Mouse (Mus musculus): Measurements from ENCODE around the gene Phf1.
"Not testable (repeated sequence)": the region's sequence is repeated elsewhere in the genome, so short reads cannot be mapped to it uniquely, and the experiment has no call there.

The Phf1 gene

GRCm38 (mm10) chr17:26951406-26951805 lies 18.6 kb downstream of the Phf1 start:
- peak in 1 of 2 experiments; percentile 60 for DNase-seq

DNA sequence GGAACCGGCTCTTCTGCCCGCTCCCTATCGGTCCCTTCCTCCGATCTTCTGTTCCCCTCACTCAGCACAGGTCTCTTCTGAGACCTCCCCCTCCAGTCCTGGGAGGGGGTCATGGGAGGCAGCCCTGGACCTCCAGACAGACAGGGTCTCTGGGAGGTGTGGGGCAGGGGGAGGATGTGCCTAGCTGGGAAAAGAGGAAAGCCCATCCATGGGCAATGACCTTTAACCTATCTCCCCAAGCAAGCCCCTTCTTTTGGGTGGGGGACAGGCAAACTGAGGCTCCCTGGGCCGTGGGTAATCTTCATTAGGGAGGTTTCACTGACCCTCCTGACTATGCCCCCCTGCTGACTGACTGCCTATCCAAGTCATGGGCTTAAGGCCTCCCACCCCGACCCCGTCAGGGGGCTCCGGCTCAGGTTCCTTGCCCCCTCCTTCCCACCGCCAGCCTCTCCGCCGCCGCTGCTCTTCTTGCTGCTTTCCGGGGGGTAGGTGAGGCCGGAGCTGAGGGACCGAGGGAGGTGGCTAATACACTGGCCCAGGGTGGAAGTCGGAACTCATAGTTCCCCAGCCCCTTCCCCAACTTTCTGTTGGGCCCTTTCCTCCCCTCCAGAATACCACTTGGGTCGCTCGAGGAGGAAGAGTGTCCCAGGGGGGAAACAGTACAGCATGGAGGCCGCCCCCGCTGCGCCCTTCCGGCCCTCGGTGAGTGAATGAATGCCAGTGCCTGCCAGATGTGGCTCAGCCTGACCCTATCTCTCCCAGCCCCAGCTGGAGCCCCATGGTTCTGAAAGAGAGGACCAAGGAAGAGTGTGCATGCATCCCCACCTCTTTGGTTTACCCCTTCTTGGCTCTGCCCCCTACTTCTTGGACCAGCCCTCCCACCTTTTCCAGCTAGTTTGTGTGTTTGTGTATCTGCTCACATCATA lies 19.4 kb downstream of the Phf1 start:
- no peak for DNase-seq

GRCm38 (mm10) chr17:26953201-26953600 lies 20.3 kb downstream of the Phf1 start:
- DNase-seq = no peak

GRCm38 (mm10) chr17:26953726-26954125 lies 20.9 kb downstream of the Phf1 start:
- no peak for DNase-seq

DNA sequence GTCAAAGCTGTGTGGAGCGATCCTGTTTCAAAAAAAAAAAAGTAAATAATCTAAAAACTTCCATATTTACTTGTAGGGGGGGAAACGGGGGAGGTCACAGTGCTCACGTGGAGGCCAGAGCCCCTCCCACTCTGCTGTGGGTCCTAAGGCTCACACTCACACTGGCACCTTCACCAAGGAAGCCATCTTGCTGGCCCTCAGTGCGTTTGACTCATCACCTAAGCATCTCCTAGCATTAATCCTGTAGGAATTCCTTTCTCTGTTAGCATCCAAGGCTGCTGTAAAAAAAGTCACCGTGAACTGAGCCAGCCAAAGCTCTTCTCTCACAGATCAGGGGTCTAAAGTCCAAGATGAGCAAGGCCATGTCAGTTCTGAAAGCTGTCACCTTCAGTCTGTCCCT lies 23.5 kb downstream of the Phf1 start:
- no peak for DNase-seq

DNA sequence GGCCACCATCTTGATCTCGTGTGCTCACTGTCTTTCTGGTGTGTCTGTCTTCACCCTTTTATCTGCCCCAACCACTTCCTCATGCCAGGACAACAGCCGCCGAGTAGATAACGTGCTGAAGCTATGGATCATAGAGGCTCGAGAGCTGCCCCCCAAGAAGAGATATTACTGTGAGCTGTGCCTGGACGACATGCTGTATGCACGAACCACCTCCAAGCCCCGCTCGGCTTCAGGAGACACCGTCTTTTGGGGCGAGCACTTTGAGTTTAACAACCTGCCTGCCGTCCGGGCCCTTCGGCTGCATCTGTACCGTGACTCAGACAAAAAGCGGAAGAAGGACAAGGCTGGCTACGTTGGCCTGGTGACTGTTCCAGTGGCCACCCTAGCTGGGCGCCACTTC lies 24.0 kb downstream of the Phf1 start:
- no peak for DNase-seq

DNA sequence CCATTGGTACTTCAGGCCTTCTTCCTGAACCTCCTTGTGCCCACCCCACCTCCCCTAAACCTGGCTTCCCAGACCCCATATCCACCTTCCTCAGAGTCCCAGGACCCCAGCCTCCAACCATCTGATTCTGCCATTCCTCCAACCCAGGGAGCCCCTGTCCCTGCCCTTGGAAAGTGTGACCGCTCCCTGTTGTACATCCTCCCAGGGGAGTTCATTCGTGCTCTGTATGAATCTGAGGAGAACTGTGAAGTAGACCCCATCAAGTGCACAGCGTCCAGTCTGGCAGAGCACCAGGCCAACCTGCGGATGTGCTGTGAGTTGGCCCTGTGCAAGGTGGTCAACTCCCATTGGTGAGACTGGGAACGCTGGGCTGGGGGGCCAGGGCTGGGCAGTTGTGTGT lies 25.0 kb downstream of the Phf1 start:
- DNase-seq = no peak

- no peak for DNase-seq
Measured at GRCm38 (mm10) chr17:26958880-26959279, 26.0 kb downstream of the Phf1 start.

DNA sequence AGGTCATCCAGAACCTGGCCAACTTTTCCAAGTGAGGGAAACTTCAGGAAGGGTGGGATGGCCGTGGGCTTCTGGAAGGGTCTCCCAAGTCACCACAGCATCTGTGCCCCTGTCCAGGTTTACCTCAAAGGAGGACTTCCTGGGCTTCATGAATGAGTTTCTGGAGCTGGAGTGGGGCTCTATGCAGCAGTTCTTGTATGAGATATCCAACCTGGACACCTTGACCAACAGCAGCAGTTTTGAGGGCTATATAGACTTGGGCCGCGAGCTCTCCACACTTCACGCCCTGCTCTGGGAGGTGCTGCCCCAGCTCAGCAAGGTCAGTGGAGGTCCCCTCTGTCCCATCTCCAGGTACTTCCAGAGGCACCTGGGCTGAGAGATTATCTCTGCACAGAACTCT lies 27.0 kb downstream of the Phf1 start:
- DNase-seq = no peak

DNA sequence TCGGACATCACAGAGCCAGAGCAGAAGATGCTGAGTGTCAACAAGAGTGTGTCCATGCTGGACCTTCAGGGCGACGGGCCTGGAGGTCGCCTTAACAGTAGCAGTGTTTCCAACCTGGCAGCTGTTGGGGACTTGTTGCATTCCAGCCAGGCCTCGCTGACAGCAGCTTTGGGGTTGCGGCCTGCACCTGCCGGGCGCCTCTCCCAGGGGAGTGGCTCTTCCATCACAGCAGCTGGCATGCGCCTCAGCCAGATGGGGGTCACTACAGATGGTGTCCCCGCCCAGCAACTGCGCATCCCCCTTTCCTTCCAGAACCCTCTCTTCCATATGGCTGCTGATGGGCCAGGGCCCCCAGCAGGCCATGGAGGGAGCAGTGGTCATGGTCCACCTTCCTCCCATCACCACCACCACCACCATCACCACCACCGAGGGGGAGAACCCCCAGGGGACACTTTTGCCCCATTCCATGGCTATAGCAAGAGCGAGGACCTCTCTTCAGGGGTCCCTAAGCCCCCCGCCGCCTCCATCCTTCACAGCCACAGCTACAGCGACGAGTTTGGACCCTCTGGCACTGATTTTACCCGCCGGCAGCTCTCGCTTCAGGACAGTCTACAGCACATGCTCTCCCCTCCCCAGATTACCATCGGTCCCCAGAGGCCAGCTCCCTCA lies 28.9 kb downstream of the Phf1 start:
- DNase-seq = no peak

DNA sequence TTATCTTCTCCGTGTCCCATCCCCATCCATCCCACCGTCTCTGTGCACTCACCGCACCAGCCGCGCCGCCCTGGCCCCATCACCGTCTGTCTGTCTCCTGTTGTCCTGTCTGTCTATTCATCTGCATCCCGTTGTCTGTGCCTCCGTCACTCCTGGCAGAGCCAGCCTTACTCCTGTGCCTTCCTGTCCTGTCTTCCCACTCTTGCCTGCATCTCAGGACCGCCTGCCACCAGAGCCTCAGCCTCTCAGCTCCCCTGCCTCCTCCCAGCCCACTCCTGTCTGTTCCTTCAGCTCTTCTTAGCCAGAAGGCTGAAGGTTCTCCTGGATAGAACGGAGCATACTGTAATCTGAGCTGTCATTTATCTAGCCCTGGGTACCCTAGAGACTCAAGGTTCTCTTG lies 34.1 kb downstream of the Phf1 start:
- no peak for DNase-seq

DNA sequence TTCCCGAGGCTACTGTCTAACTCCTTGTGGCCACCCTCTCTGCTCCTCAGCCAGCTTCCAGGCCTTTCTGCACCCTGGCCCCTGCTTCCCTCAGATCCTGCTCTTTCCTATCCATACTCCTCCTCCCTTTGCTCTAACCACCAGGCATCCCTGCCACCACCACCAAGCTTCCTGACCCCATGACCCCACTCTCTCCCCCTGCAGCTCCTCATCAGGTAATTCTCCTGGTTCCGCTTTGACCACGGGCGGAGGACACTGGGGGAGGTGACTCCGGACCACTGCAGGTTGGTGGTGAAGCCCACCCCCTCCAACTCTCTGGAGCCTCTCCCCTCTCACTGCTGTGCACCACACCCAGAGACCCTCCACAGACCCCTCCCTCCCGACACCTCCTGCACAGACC lies 34.6 kb downstream of the Phf1 start:
- no peak for DNase-seq

DNA sequence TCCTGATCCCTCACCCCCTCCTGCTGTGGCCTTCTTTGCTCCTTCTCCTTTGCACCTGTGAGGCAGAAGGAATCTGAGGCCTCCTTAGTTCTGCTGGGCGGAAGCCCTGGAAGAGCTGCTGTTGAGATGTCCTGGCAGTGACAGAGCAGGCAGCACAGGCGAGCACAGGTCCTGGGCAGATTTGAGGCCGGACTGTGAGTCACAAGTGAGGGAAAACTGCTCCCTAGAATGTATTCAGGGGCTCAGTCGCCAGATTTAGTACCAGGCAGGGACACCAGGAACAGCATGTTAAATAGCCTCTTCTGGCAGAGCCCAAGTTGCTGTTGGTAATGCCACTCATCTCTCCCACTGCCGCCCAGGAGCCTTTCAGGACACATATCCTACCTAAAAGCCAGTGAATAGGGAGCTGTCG lies 35.4 kb downstream of the Phf1 start:
- DNase-seq = no peak

DNA sequence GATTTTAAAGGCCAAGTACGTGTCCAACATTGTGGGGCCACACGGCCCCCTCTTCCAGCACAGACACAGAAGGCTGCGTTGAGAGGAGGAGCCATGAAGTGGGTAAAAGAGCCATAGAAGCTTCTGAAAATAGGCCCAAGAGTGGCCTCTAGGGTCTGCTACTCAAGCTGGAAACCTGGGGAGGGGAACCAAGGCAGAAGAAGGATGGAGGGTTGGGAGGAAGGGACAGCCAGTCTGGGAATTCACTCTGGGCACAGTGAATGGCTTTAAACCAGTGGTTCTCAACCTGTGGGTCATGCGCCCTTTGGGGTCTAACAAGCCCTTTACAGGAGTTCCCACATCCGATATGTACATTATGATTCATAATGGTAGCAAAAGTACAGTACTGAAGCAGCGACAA lies 36.4 kb downstream of the Phf1 start:
- no peak for DNase-seq

- DNase-seq = no peak
Measured at GRCm38 (mm10) chr17:26970221-26970620, 37.4 kb downstream of the Phf1 start.

DNA sequence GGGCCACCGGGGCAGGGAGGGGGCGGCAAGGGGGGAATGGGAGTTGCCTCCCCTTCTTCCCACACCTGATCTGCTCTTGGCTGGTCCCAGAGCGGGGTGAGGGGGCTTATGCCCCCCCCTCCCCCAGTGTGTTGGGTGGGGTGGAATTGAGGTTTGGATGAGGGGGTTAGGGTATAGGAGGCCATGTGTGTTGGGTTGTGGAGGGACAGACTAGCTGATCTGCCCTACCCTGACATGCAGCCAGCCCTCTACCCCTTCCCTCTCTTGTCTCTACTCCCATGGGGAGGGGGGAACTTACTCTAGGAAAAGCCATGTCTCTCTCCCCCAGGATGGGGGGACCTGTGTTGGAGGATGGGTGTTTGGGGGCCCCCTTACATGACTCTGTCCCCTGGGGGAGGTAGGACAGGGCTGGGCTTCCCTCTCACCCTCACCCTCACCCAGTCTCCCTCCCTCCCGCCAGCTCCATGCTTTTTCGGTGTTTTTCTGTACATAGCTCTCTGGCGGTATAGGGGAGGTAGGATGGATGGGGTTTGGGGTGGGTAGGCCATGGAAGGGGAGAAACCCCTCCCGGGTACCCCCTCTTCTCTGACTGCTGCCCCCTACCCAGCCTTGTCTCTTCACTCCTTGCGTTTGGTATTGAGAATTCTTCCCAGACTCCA lies 38.5 kb downstream of the Phf1 start:
- DNase-seq = no peak

- no peak for DNase-seq
Measured at GRCm38 (mm10) chr17:26972107-26972506, 39.3 kb downstream of the Phf1 start.

DNA sequence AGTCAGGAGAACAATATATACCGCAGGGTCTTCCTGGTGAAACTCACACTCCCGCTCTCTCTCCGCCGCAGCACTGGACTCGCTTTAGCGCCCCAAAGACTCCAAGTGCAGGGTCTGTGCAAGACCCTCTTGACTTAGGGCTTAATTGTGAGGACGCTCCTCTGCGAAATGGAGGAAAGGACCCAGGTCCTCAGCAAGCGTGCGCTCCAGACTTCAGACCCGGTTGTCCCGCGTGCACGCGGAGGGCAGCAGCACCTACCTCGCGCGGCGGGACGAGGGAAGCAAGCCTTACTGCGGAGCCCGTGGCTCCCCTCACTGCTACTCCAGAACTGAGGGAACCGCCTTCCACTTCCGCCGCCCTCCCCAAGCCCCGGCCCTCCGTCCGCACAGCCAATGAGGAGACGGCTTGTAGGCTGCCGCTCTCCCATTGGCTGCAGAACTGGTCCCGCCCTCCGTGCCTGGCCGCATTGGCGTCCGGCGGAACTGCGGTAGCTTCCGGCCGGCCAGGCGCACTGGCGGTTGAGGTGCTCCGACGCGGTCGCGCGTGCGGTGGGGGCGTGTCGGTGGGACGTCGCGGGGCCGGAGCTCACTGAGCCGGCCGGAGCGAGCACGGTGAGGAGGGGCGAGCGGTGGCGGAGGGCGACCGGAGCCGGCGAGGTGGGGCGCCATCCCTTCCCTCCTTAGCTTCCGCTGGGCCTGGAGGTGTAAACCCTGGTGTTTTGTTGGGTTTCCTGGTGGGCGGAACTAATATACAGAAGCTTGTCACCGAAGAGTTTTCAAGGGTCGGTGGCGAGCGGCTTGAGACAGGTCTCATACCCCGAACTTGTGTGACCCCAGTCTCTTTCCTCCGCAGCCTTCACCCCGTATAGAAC lies 40.1 kb downstream of the Phf1 start, which contains the start of gene Zbtb9:
Zbtb9 (plus strand) TSS at position 465 of the 872 bp plus-strand sequence.
- peak; percentile 93 to 97 for DNase-seq

DNA sequence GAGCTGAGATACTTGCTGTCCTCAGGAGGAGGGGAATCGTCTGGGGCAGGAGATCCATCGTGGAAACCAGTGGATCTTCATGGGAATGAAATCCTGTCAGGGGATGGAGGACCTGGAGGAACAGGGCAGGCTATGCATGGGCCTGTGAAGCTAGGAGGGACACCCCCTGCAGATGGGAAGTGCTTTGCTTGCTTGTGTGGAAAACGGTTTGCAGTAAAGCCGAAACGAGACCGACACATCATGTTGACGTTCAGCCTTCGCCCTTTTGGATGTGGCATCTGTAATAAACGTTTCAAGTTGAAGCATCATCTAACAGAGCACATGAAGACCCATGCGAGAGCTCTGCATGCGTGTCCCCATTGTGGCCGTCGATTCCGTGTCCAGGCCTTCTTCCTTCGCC lies 41.7 kb downstream of the Phf1 start:
- DNase-seq = no peak

- no peak for DNase-seq
Measured at GRCm38 (mm10) chr17:26975415-26975814, 42.6 kb downstream of the Phf1 start.

GRCm38 (mm10) chr17:26977354-26977753 lies 44.5 kb downstream of the Phf1 start:
- DNase-seq = not testable (repeated sequence)

DNA sequence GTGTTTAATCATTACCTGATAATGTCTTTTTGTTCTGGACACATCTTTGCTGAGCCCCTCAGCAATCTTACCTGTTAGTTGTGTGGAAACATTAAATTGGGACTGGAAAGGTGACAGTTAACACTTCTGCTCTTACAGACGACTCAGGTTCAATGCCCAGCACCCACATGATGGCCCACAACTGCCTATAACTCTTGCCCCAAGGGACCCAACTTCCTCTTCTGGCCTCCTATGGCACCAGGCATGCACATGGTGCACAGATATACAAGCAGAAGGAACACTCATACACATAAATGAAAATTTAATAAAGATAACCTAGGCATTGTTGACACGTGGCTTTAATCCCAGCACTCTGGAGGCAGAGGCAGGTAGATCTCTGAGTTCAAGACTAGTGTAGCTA lies 46.6 kb downstream of the Phf1 start:
- DNase-seq = no peak

DNA sequence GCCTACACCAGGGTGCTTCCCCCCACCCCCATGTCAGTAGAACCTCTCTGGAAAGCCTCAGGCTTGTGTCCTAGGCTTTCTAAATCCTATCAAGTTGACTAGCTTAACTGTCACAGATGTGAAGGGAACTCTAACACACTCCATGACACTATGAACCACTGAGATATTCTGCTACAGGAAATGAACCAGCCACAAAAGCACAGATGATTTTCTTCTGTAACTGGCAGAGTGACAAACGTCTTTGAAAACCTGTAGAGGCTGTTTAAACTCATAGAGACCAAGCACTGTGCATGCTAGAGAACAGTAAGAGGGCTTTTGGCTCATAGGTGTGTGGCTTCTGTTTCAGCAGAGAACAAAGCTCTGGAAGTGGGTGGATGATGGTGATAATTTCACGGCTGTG lies 48.2 kb downstream of the Phf1 start:
- DNase-seq = no peak
